Mouse (Mus musculus): ENCODE data around the gene Tusc2.

- no peak for TF ChIP-seq CTCF (IDR thresholded peaks at IDR 0.05; ENCODE audit: extremely low read depth, insufficient read depth, low read length)
- no peak for TF ChIP-seq POLR2A (IDR thresholded peaks at IDR 0.05; ENCODE audit: extremely low read depth, insufficient read depth, low read length)
These were observed 20.1 kb downstream of the Tusc2 start for GRCm38 (mm10) chr9:107583174-107583573.
